Mouse (Mus musculus) spleen, postnatal 4 days (tissue): ENCODE results near the gene Zfp639.

Source experiments
- DNase-seq, 2 experiments: peaks; one replicate each; pipeline ENCODE4 v3.0.0; 2022; ENCODE audit warnings: low spot score in 2 of 2

Zfp639 gene

DNA sequence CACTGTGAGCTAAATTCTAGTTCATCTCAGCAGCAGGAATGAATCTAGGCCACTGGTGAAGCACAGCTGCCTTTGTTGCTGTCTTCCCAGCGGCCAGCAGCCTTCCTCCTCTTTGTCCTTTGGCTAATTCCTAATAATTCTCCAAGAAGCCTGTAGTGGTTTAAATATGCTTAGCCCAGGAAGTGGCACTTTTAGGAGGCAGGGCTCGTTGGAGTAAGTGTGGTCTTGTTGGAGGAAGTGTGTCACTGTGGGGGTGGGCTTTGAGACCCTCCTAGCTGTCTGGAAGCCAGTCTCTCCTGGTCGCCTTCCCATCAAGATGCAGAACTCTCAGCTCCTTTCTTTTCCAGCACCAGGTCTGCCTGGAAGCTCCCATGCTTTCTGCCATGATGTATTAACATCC lies 4.2 kb upstream of the Zfp639 start:
- DNase-seq: no peak

DNA sequence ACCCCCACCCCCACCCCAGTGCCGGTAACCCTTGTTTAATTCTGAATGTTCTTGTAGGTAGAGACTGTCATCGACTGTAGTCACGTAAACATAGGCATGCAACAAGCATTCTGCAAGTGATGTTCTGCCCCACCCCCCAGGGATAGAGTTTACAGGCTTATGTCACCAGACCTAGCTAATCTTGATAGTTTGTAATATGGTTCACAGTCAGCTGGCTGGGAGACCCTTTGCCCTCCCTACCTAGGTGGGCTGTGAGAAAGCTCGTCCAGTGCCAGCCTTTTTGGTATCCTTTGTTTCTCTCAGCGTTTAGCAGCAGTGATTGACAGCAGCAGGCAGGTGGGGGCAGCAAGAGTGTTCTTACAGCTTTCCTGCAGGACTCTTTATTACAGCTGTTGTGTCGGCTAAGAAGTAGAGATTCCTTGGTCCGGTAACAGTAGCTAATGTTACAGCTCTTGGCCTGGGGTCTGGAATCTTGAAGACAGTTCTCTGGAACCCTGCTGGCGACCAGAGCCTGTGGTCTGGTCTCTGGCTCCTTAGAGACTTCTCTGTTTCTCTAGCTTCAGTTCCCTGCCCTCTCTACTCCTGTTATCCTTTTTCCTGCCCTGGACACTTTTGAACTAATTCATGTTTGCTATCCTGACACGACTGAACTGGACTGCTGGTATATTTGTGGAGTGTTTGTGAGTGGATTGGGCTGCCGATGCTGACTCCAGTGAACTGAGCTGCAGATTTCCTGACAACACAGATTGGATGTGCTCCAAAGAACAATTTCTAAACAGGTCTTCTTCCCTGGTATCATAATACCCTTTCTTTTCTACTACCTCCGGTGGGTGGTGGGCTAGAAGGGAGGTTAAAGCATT lies 3.5 kb upstream of the Zfp639 start:
- no peak for DNase-seq

DNA sequence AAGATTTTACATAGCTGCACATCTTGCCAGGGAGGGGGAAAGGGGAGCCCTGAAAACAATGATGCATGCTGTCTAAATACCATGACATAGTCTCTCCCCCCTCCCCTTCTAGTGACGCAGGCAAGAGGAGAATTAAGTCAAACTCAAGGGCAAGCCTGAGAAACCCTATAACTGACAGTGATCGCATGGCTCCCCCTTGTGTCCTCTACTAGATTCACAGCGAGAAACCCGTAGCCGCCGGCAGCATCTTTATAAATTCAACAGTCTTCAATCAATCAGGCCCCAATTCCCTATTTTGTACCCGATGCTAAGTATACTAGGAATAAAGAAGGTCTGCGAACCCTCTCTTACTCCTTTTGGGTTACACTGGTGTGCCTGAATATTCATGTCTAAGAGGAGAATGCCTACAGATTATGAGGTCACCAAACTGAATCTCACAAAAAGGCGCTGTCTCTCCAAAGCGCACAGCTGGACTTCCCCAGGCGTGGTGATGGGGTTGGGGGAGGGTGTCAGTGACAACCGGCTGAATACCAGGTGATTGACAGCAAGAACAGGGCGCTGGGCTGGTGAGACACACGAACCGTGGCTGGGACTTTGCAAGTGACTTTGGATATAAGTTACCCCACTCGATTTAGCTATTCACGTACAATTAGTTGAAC lies 1.3 kb upstream of the Zfp639 start:
- DNase-seq: peak; percentile 63 to 82

DNA sequence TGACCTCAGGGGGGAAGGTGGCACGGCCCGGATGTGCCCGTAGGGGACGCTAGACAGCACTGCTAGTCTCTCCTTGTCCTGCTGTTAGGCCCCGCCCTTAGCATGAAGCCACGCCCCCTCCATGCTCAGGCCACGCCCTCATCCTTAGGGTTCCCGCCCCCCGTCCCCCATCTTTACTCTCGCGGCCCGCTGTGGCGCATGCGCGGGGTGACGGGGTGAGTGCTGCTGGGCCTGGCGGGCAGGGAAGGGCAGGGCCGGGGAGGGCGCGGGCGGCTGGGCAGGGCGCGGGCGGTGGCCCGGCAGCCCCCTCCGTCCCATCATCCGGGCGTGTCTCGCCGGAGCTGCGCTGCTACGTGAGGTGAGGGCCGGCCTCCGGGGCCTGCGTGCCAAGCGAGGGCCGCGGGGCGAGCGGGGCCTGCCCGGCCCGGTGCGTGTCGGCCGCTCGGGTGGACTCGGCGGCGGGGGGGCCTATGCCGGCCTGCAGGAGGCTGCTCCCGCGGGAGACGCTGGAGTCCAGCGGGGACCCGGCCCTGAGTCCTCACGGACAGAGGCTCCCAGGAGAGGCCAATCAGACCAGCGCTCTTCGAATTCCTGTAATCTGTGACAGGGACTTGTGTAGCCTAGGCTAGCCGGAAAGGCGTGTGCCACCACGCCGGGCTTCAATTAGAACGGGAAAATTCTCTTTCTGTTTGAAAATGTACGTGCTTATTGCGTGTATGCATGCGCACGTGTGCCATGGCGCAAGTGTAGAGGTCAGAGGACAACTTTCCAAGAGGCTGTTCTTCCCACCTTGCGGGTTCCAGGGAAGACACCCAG lies 524 bp downstream of the Zfp639 start:
- peak; percentile 97 to 100 for DNase-seq

DNA sequence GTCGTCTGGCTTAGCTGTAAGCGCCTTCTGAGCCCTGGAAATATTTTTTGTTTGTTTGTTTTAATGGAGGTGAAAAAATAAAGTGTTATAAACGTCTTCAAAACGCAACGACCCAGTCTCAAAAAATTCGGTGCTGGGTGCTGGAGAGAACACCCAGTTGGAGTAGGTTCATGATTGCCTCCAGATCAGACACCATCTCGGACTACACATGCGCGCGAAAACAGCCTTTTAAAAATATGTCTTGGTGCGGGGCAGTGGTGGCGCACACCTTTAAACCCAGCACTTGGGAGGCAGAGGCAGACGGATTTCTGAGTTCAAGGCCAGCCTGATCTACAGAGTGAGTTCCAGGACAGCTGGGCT lies 1.1 kb downstream of the Zfp639 start:
- DNase-seq: peak; percentile 42 to 69

DNA sequence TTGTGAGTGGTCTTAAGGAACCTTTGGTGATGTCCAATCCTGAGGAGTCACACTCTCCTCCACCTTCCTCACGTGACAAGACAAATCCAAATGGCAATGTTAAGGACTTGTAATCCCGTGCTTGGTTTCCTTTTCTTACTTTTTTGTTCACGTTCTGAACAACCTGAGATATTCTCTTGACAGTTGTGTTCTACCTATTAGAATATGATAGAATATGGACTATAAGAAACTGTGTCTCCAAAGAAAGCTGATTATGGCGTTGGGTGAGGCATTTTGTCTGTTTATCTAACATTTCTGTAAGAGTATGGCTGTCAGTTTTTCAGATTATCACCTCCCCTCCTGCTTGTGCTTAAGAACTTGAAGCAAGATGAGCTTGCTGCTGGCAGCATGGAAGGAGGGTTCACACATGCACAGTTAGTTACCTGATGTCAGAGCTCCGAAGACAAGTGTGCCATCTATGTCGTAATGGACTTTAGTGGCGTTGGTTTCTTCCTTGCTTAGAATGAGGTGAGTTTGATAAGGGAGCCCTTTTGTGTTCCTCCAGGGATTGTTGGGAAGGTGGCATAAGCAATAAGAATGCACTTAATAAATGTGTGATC lies 2.7 kb downstream of the Zfp639 start:
- no peak for DNase-seq

DNA sequence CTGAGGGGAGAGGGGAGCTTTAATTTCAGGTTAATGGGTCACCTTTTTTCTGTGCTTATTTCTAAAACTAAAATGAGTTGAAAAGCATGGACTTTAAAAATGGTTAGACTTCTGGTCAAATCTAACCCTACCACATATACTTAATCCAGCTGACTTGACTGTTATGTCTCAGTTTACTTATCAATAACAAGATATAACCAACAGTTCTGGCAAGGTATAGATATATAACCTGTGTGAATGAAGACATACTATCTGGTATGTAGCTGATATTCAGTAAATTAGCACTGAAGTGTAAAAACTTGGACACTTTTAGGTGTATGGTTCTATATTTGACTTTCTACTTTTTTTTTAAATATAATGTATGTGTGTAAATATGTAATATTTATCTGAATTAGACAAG lies 3.5 kb downstream of the Zfp639 start:
- no peak for DNase-seq

DNA sequence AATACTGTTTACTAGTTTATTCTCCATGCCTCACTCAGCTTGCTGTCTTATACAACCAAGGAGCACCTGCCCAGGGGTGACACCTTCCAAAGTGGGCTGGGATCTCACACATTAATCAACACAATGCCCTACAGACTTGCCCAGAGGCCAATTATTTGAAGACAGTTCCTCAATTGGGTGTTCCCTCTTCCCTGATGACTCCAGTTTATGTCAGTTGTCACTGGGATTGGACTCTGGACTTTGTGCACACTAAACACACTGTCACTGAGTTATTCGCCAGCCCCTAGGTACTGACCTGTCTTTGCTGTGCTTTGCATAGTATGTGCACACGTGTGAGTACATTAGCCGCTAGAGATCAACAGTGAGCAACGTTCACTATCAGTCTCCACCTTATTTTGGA lies 17.1 kb downstream of the Zfp639 start:
- no peak for DNase-seq

DNA sequence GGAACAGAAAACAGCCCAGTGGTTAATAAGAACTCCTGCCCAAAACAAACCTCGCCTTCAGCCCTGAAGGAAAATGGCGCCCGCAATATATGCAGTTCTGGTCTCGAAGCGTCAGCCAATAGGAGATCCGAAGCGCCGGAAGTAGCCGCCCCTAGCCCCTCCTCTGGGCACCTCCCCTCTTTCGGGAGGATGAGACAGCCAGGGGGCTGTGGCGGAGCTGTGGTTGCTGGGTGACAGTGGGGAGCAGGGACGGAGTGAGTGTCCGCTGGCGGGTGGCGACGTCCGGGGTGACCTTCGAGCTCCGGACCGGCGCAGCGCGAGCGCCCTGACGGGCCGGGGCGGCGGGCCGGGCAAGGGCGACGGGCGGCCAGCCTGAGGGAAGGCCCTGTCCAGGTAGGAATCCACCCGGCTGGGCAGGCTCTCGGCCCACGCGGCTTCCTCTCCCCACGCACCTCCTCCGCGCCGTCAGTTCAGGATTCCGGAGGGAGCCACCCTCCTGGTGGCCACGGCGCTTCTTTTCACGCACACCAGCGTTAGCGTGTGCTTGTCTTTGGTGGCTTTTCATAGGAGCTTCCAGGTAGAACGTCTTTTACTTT lies 19.3 kb downstream of the Zfp639 start, which contains the start of gene Mfn1:
Gene Mfn1, plus strand, starts transcription at position 163 of the 596 bp plus-strand sequence.
- peak; percentile 92 to 93 for DNase-seq

DNA sequence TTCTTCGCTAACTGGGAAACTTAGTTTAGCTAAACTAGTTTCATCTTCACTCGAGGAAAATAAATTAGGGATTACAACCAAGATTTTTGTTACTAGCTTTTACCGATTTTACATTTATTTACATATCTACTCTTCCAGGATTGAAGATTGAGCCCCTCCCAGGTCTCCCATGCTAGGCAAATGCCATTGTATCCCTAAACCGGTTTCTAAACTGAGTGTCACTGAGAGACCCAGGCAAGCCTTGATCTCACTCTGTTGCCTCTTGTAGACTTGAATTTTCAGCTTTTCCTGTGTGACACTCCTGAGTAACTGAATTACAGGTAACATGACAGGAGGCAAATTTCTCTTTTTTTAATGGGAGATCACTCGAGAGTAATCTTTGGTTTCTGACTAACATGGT lies 20.0 kb downstream of the Zfp639 start:
- no peak for DNase-seq

DNA sequence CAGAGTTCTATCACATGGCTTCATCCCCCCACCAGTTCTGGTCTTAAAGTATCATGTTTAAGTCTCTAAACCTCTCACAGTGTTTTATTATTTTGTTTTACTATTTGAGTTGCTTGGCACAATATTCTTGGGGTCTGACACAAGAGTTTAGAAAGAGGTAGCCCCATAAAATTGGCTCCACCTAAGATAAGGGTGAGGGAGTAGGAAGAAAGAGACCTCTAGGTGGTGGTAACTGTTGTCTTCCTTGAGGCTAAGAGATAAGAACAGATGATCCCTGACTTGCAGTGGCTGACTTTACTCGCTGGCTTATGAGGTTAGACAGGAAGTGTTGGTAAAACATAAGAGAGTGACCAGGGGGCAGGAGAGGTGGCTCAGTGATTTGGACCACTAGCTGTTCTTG lies 25.6 kb downstream of the Zfp639 start:
- DNase-seq: no peak

DNA sequence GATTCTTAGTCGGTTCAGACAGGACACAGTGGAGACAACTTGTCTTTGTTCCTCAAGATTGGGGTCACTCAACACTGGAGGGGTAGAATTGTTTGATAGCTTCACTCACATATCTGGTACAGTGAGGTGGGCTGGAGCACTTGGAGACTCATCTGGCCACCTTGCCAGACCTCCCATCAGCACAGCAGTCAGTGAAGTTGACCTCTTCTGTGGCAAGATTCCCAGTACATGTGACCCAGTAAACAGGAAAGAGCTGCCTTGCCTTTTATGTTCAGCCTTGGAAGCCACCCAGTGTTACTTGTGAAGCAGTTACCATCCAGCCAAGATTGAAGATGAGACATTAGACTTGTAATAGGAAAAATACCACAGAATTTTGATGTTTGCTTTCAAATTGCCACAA lies 27.5 kb downstream of the Zfp639 start:
- DNase-seq: no peak

DNA sequence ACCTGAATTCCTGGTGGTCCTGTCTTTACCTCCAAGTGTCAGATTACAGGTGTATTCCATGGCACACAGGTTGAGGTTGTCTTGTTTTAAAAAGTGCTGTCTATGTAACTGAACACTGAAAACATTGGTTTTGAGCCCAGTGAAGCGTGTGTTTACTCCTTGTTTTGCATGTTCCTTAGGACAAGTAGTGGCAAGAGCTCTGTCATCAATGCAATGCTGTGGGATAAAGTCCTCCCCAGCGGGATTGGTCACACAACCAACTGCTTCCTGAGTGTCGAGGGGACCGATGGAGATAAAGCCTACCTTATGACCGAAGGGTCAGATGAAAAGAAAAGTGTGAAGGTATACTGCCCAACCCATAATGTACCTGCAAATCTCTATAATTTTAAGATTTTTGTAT lies 28.0 kb downstream of the Zfp639 start:
- DNase-seq: no peak

DNA sequence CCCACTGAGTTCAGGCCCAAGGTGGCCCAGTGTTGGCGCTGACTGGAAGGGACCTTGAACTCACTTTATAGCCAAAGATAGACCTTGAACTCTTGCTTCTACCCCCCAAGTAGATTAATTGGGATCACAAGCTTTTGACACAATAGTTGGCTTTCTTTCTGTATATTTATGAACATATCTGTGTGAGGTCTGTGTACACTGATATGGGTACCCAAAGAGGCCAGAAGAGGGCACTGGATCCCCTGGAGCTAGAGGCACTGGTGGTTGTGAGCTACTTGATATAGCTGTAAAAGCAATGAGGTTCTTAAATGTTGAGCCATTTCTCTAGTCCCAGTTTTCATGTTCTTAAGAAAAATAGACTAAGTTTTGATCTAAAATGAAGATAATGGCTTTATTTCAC lies 43.0 kb downstream of the Zfp639 start:
- no peak for DNase-seq

DNA sequence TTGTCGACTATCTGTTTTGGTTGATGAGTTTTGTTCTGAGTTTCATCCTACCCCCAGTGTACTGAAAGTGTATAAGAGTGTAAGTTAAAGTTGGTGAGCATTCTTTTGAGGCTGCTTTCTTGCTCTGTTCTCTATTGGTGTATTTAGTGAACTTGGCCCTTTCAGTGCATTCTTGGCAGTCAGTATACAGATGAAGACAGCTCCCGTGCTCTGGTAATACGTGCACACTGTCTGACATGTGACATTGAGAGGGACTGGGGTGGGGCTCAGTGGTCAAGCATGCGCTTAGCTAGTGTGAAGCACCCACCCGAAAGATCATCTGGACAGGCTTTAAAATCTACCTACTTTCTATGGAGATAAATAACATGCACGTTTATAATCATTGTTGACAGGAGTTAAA lies 53.3 kb downstream of the Zfp639 start:
- no peak for DNase-seq
